Mouse (Mus musculus) heart, embryonic 15.5 days (tissue): ENCODE data around the gene Pqlc2. TPM values are rescaled to one million over a fixed set of nuclear protein-coding genes. Genes with fewer than 3 reads are reported as not detected.
A peak's percentile ranks its signal among the peaks of the same experiment; 100 is the strongest.

Source experiments
- ATAC-seq: fragments of 200-750 bp; cut with Nextera tagmentation; replicated peaks from 2 replicates; pipeline ENCODE4 v1.8.0; 2017; ENCODE audit warnings: low read depth, moderate TSS enrichment; ENCODE audit not compliant: insufficient number of reproducible peaks, insufficient read depth, low FRiP score
- H3K27ac ChIP-seq: fragments of 300-500 bp; sonication (generic); 2 replicates; pipeline ENCODE4 v1.5.1; 2015; ENCODE audit warnings: mild to moderate bottlenecking, inconsistent platforms
- H3K27me3 ChIP-seq: fragments of 300-500 bp; sonication (generic); 2 replicates; pipeline ENCODE4 v1.6.1; 2015; ENCODE audit warnings: inconsistent platforms
- H3K36me3 ChIP-seq: fragments of 300-500 bp; sonication (generic); 2 replicates; pipeline ENCODE4 v1.6.1; 2015; ENCODE audit warnings: mild to moderate bottlenecking, inconsistent platforms
- H3K4me1 ChIP-seq: fragments of 300-500 bp; sonication (generic); replicated peaks from 2 replicates; pipeline ENCODE4 v1.6.1; 2015; ENCODE audit warnings: inconsistent platforms
- H3K4me2 ChIP-seq: fragments of 300-500 bp; sonication (generic); 2 replicates; pipeline ENCODE4 v1.6.1; 2015; ENCODE audit warnings: inconsistent platforms, mild to moderate bottlenecking, moderate library complexity
- H3K4me3 ChIP-seq: fragments of 300-500 bp; sonication (generic); 2 replicates; pipeline ENCODE4 v1.5.1; 2015; ENCODE audit warnings: mild to moderate bottlenecking, inconsistent platforms
- H3K9ac ChIP-seq: fragments of 300-500 bp; sonication (generic); 2 replicates; pipeline ENCODE4 v1.6.1; 2015; ENCODE audit warnings: mild to moderate bottlenecking, inconsistent platforms
- H3K9me3 ChIP-seq: fragments of 300-500 bp; sonication (generic); replicated peaks from 2 replicates; pipeline ENCODE4 v1.6.1; 2016; ENCODE audit warnings: inconsistent platforms
- WGBS: fragments of 180-500 bp; shearing (Covaris S2); methylation state at CpG from one replicate; pipeline ENCODE4 v1.1.7; 2015; ENCODE audit warnings: mixed read lengths; 5-methylcytosine and 5-hydroxymethylcytosine counted together
- microRNA-seq: library from miRNA; unstranded; fragments of <30 nt; microRNA quantifications from one replicate; pipeline ENCODE4, GENCODE M21; 2016
- polyA plus RNA-seq: library from polyadenylated mRNA; unstranded; fragments of >200 nt; fragmentation: Nextera tagmentation; extraction: Ambion mirVana; gene quantifications from 2 replicates; pipeline ENCODE4 v1.2.1, GENCODE M21; 2015

The Pqlc2 gene
- polyA plus RNA-seq, 1 experiment from 2014 or later = 6.8 TPM

DNA sequence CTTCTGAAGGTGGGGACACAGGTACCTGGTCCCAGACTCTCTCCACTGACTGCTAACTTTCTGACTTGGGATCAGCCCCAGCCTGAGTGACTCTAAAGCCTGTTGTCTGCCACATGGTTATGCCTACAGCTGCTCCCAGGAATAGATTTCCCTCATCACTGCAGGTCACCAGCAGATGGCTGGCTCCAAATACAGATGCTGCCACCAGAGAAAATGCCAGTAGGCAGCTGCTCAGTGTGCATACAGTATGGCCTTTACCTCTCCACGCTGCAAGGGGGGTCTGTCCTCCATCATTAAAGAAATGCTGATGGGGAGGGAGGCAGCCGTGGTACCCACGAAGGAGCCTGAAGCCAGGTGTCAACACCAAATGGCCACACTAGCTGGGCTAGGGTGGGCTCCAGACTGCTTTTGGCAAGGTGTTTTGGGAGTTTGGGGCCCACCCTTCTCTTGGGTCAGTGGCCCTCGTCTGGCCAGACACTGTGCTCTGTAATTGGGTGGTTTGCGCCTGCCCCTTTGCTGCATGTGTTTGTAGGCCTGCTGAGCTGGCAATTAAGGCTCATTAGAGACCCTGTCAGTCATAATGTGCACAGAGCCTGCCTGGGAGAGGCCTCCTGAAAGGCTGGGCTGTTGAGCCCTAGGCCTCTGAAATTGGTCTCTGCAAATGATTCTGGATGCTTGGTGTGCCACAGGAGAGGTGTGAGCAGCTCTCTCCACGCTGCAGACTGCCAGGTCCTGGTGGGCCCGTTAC lies 64.2 kb downstream of the Pqlc2 start:
- Histone ChIP-seq H3K27me3 (no peaks in the 10 kb centered on the region), H3K4me3 (no peak overlapping the region), H3K4me1 (peaks cover 87% of the 10 kb centered on the region), H3K9ac (no peak overlapping the region), H3K27ac (peak overlapping the region; percentile 20; the same call in 1 of the 2 replicates), H3K4me2 (no peak overlapping the region), H3K36me3 (no peaks in the 10 kb centered on the region), H3K9me3 (no peaks in the 10 kb centered on the region)
- WGBS = 66% methylated on average over 7 of the region's 7 CpGs
- no peak for ATAC-seq

- H3K27ac ChIP-seq = no peak overlapping the region
- no peak for ATAC-seq
- WGBS = 80% methylated on average over 2 of the region's 2 CpGs
- no peak overlapping the region for H3K9ac ChIP-seq
- no peaks in the 10 kb centered on the region for H3K9me3 ChIP-seq
- H3K4me3 ChIP-seq = no peak overlapping the region
- H3K27me3 ChIP-seq = no peaks in the 10 kb centered on the region
- peaks cover 6% of the 10 kb centered on the region for H3K36me3 ChIP-seq
- H3K4me2 ChIP-seq = no peak overlapping the region
- peaks cover 87% of the 10 kb centered on the region for H3K4me1 ChIP-seq
These were observed 65.0 kb downstream of the Pqlc2 start for GRCm38 (mm10) chr4:139245534-139245933.

DNA sequence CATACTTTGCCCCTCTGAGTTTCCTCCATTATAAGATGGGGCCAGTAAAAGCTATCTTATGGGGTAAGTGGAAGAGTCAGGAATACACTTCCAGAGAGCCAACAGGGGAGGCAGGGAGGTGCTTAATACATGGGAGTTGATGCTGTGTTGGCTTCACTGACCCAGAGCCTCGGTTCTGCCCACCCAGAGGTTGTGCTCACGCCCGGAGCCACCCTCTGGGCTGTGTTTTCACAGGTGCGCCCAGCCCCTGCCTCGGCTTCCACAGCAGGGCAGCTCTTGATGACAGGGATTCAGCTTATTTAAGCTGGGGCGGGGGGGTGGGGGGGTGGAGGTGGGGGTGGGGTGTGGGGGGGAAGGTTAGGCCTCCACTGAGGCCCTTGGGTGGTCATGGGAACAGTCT lies 65.7 kb downstream of the Pqlc2 start:
- H3K36me3 ChIP-seq = peaks cover 14% of the 10 kb centered on the region
- H3K9ac ChIP-seq = no peak overlapping the region
- 74% methylated on average over 6 of the region's 6 CpGs for WGBS
- H3K27ac ChIP-seq = no peak overlapping the region
- H3K9me3 ChIP-seq = no peaks in the 10 kb centered on the region
- H3K4me3 ChIP-seq = no peak overlapping the region
- ATAC-seq = no peak
- no peaks in the 10 kb centered on the region for H3K27me3 ChIP-seq
- H3K4me2 ChIP-seq = no peak overlapping the region
- H3K4me1 ChIP-seq = peaks cover 87% of the 10 kb centered on the region

DNA sequence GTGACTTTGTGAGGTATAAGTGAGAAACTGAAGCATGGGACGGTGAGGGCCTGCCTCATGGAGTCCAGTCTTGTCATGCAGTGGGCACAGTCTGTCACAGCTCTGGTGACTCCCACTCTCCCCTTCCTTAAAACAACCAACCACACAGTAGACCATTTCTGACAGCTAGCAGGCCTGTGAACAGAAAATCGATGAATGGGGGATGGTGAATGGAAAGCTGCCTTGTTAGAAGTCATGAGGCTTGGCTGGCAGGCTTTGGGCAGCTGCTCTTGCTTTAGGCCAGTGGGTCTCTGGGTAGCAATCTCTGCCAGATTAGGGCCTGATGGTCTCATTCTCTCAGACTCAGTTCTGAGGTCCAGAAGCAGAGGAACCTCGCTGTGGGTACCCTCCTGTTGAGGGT lies 66.3 kb downstream of the Pqlc2 start:
- no peak for ATAC-seq
- Histone ChIP-seq H3K27me3 (no peaks in the 10 kb centered on the region), H3K4me3 (no peak overlapping the region), H3K4me1 (peaks cover 85% of the 10 kb centered on the region), H3K4me2 (no peak overlapping the region), H3K36me3 (peaks cover 18% of the 10 kb centered on the region), H3K27ac (no peak overlapping the region), H3K9ac (no peak overlapping the region), H3K9me3 (no peaks in the 10 kb centered on the region)
- WGBS = 79% methylated on average over 3 of the region's 3 CpGs

Small RNAs within 50 kb of the gene (microRNA-seq; reads per million reads assigned to microRNA genes)
- gene Gm24245 (1.1 reads per million), gene Gm25732 (0.63 reads per million)

Other genes with a start within 250 kb of the Pqlc2 start
- gene Htr6, start 235.1 kb downstream of the Pqlc2 start, polyA plus RNA-seq = not detected in 2 replicates
- 21.4 and 34.5 TPM in 2 replicates for gene Nbl1, start 217.7 kb downstream of the Pqlc2 start, polyA plus RNA-seq
- 589 and 818 TPM in 2 replicates for gene Minos1, start 179.6 kb downstream of the Pqlc2 start, polyA plus RNA-seq
- gene Capzb, start 117.8 kb downstream of the Pqlc2 start, polyA plus RNA-seq = 363 and 375 TPM in 2 replicates
- gene Akr7a5, start within 50 bp of the Pqlc2 start, polyA plus RNA-seq = 58.1 and 76.7 TPM in 2 replicates
- gene Mrto4, start 41.9 kb upstream of the Pqlc2 start, polyA plus RNA-seq = 59.4 and 78.8 TPM in 2 replicates
- gene Emc1, start 41.9 kb upstream of the Pqlc2 start, polyA plus RNA-seq = 35.4 and 40.1 TPM in 2 replicates
- 49.1 and 65.6 TPM in 2 replicates for gene Ubr4, start 41.9 kb upstream of the Pqlc2 start, polyA plus RNA-seq
- gene Iffo2, start 219.8 kb upstream of the Pqlc2 start, polyA plus RNA-seq = 2.4 and 3.4 TPM in 2 replicates